Mouse (Mus musculus): ENCODE data around the gene Ccdc125. TPM values are rescaled to one million over a fixed set of nuclear protein-coding genes. Genes with fewer than 3 reads are reported as not detected.
A peak's percentile ranks its signal among the peaks of the same experiment; 100 is the strongest.

The Ccdc125 gene
- polyA plus RNA-seq (2012; rRNA removed) = 0.12 and 0.20 TPM in 2 replicates

- TF ChIP-seq POLR2A (IDR thresholded peaks at IDR 0.05; ENCODE audit: control insufficient read depth, low read depth, low read length) (no peak), CTCF (IDR thresholded peaks at IDR 0.05; ENCODE audit: control insufficient read depth, insufficient read depth, insufficient replicate concordance, low read depth, low read length) (no peak)
These were observed at the start of gene Ccdc125 for GRCm38 (mm10) chr13:100669291-100670022. Gene Ccdc125 (plus strand): TSS chr13:100669717.

DNA sequence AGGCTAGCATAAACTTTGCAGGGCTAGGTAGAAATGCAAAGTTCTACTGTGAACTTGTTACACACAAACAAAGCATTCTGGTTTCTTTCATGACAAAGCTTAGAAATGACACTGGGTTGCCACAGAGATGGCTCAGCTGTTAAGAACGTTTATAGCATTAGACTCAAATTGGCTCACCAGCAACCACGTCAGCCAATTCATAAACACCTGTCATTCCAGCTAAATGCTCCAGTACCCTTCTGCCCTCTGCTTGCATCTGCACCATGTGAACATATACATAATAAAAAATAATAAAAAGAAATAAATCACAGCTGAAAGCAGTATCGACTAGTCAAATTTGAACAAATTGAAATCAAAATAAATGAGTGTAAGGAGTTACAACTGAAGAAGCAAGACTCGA lies 47.3 kb upstream of the Ccdc125 start:
- no peak overlapping the region for H3K4me3 ChIP-seq (ENCODE audit: control insufficient read depth, low read depth, low read length)
- H3K27ac ChIP-seq (ENCODE audit: control insufficient read depth, insufficient read depth, low read depth, low read length) = no peak overlapping the region
- TF ChIP-seq CTCF (IDR thresholded peaks at IDR 0.05; ENCODE audit: control insufficient read depth, insufficient read depth, insufficient replicate concordance, low read depth, low read length) = no peak
- TF ChIP-seq POLR2A (IDR thresholded peaks at IDR 0.05; ENCODE audit: control insufficient read depth, low read depth, low read length) = no peak
- no peaks in the 10 kb centered on the region; the same call in 1 of the 2 replicates for H3K4me1 ChIP-seq (ENCODE audit: control insufficient read depth, insufficient read depth, low read length)
- H3K27me3 ChIP-seq (ENCODE audit: control insufficient read depth, insufficient read depth, low read length) = no peaks in the 10 kb centered on the region
- peaks cover 1% of the 10 kb centered on the region for H3K36me3 ChIP-seq (ENCODE audit: control insufficient read depth, insufficient read depth, low read length)

More at GRCm38 (mm10) chr13:100669291-100670022, at the start of gene Ccdc125:
- Histone ChIP-seq H3K27ac (ENCODE audit: control insufficient read depth, insufficient read depth, low read depth, low read length) (no peak within 1 kb of the TSS), H3K4me3 (ENCODE audit: control insufficient read depth, low read depth, low read length) (peak within 1 kb of the TSS; percentile 87), H3K27me3 (ENCODE audit: control insufficient read depth, insufficient read depth, low read length) (no peaks in the 10 kb centered on the region), H3K36me3 (ENCODE audit: control insufficient read depth, insufficient read depth, low read length) (no peaks in the 10 kb centered on the region), H3K4me1 (ENCODE audit: control insufficient read depth, insufficient read depth, low read length) (peaks cover 12% of the 10 kb centered on the region)

- Histone ChIP-seq H3K4me1 (ENCODE audit: control insufficient read depth, insufficient read depth, low read length) (no peaks in the 10 kb centered on the region), H3K4me3 (ENCODE audit: control insufficient read depth, low read depth, low read length) (no peak overlapping the region), H3K36me3 (ENCODE audit: control insufficient read depth, insufficient read depth, low read length) (no peaks in the 10 kb centered on the region)
These were observed 35.3 kb upstream of the Ccdc125 start for GRCm38 (mm10) chr13:100634106-100634691.

GRCm38 (mm10) chr13:100642471-100643209 lies 26.9 kb upstream of the Ccdc125 start:
- no peak for TF ChIP-seq POLR2A (IDR thresholded peaks at IDR 0.05; ENCODE audit: control insufficient read depth, low read depth, low read length)
- no peak for TF ChIP-seq CTCF (IDR thresholded peaks at IDR 0.05; ENCODE audit: control insufficient read depth, insufficient read depth, insufficient replicate concordance, low read depth, low read length)
- Histone ChIP-seq H3K4me1 (ENCODE audit: control insufficient read depth, insufficient read depth, low read length) (no peaks in the 10 kb centered on the region), H3K27ac (ENCODE audit: control insufficient read depth, insufficient read depth, low read depth, low read length) (no peak overlapping the region), H3K27me3 (ENCODE audit: control insufficient read depth, insufficient read depth, low read length) (no peaks in the 10 kb centered on the region), H3K4me3 (ENCODE audit: control insufficient read depth, low read depth, low read length) (no peak overlapping the region), H3K36me3 (ENCODE audit: control insufficient read depth, insufficient read depth, low read length) (0 out of 2 replicates have a peak, but pooled peaks cover 1% of the 10 kb centered on the region)

More at GRCm38 (mm10) chr13:100634106-100634691, 35.3 kb upstream of the Ccdc125 start:
- TF ChIP-seq CTCF (IDR thresholded peaks at IDR 0.05; ENCODE audit: control insufficient read depth, insufficient read depth, insufficient replicate concordance, low read depth, low read length) (no peak), POLR2A (IDR thresholded peaks at IDR 0.05; ENCODE audit: control insufficient read depth, low read depth, low read length) (no peak)
- no peak overlapping the region for H3K27ac ChIP-seq (ENCODE audit: control insufficient read depth, insufficient read depth, low read depth, low read length)
- H3K27me3 ChIP-seq (ENCODE audit: control insufficient read depth, insufficient read depth, low read length) = no peaks in the 10 kb centered on the region

GRCm38 (mm10) chr13:100648223-100648622 lies 21.3 kb upstream of the Ccdc125 start:
- no peak for TF ChIP-seq POLR2A (IDR thresholded peaks at IDR 0.05; ENCODE audit: control insufficient read depth, low read depth, low read length)
- TF ChIP-seq CTCF (IDR thresholded peaks at IDR 0.05; ENCODE audit: control insufficient read depth, insufficient read depth, insufficient replicate concordance, low read depth, low read length) = no peak
- H3K27me3 ChIP-seq (ENCODE audit: control insufficient read depth, insufficient read depth, low read length) = no peaks in the 10 kb centered on the region
- no peaks in the 10 kb centered on the region for H3K4me1 ChIP-seq (ENCODE audit: control insufficient read depth, insufficient read depth, low read length)
- no peak overlapping the region for H3K27ac ChIP-seq (ENCODE audit: control insufficient read depth, insufficient read depth, low read depth, low read length)
- no peaks in the 10 kb centered on the region; the same call in 1 of the 2 replicates for H3K36me3 ChIP-seq (ENCODE audit: control insufficient read depth, insufficient read depth, low read length)
- no peak overlapping the region for H3K4me3 ChIP-seq (ENCODE audit: control insufficient read depth, low read depth, low read length)

DNA sequence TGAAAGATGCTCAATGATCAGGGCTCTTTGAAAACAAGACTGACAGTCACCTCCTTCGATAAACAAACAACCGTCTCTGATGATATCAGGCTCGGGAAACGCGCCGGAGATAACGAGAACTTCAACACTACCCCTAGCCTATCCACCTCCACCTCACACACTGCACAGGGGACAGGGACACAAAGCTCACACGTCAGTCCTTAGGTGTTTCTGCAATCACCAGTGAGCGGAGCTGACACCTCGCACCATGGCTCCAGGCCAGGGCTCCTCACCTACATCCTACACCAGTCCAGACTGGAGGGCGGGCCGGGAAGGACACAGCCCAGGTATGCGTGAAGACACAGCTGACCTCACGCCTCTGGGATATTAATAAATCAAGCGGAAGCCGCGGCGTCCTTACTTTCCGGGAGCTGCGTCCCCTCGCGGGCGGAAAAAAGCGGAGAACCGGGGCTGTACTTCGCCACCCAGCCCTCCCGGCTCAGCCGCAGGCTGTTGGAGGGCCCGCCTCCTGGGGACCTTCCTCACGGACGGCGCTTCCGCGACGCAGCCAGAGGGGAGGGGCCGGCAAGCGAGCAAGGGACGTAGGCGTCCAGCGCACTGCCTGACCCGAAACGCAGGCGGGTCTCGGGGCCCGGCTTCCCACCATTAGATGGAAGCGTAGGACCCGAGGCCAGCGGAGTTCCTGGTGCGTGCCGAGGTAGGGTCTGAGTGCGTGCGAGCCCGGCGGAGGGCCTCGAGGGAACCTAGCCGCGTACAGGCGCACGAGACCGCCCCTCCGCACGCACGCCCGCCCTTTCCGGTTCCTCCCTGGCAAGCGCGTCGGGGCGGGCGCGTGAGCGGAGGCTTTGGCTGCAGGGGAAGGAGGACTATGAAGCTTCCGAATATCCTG lies 18.7 kb upstream of the Ccdc125 start, which contains the start of the genes Ak6 and Rad17:
Gene Ak6 (plus strand): TSS at position 430 of the 889 bp plus-strand sequence.
Gene Rad17 (minus strand): TSS at position 502 of the 889 bp plus-strand sequence.
- TF ChIP-seq POLR2A (IDR thresholded peaks at IDR 0.05; ENCODE audit: control insufficient read depth, low read depth, low read length) (peak; percentile 67), CTCF (IDR thresholded peaks at IDR 0.05; ENCODE audit: control insufficient read depth, insufficient read depth, insufficient replicate concordance, low read depth, low read length) (no peak)
- Histone ChIP-seq H3K4me3 (ENCODE audit: control insufficient read depth, low read depth, low read length) (peak within 1 kb of the TSS; percentile 99), H3K27ac (ENCODE audit: control insufficient read depth, insufficient read depth, low read depth, low read length) (peak within 1 kb of the TSS; percentile 81), H3K36me3 (ENCODE audit: control insufficient read depth, insufficient read depth, low read length) (peaks cover 1% of the 10 kb centered on the region), H3K27me3 (ENCODE audit: control insufficient read depth, insufficient read depth, low read length) (no peaks in the 10 kb centered on the region), H3K4me1 (ENCODE audit: control insufficient read depth, insufficient read depth, low read length) (no peaks in the 10 kb centered on the region; the same call in 1 of the 2 replicates)

Measured in testis, adult 2 months (tissue).